Mouse (Mus musculus) layer of hippocampus, adult 2 months (tissue): ENCODE data around the gene Cldn34b1. TPM values are rescaled to one million over a fixed set of nuclear protein-coding genes. Genes with fewer than 3 reads are reported as not detected.
"Not testable (repeated sequence)": the region's sequence is repeated elsewhere in the genome, so short reads cannot be mapped to it uniquely, and the experiment has no call there.

Experiments
- DNase-seq, 2 experiments: peaks; one replicate each; pipeline ENCODE4 v3.0.0; 2022; ENCODE audit warnings: low spot score in 2 of 2
- H3K27ac ChIP-seq: fragments of 200-600 bp; 2 replicates; pipeline ENCODE4 v1.8.1; 2022
- H3K4me3 ChIP-seq: fragments of 200-600 bp; 2 replicates; pipeline ENCODE4 v1.8.1; 2022; ENCODE audit warnings: mild to moderate bottlenecking
- long read RNA-seq, 2 experiments: library from polyadenylated mRNA; stranded (forward); transcript quantifications; one replicate each; pipeline ENCODE4 v2.0.0; 2021; ENCODE audit warnings: borderline mapping rate in 2 of 2
- total RNA-seq, 2 experiments: library from RNA; stranded (reverse); gene quantifications; 2 replicates each; pipeline ENCODE4 v1.2.3; 2021

Cldn34b1 gene
- not detected for total RNA-seq
- long read RNA-seq, experiment 1: 0 reads
- long read RNA-seq, experiment 2: 0 reads

DNA sequence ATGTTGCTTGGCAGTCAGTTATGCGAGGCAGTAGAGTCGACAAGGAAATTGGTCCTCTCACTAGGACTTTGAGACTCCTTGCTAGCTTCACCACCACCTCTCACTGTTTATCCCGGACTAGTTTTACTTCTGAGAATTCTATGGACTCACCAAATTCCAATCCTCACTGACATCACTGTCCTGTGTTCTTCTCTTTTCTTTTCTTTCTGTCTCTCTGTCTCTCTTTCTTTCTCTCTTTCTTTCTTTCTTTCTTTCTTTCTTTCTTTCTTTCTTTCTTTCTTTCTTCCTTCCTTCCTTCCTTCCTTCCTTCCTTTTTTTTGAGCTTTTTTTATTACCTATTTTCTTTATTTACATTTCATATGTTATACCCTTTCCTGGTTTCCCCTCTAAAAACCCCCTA lies at the start of gene Cldn34b1:
Cldn34b1 (minus strand) TSS at position 101 of the 400 bp plus-strand sequence.
- DNase-seq, H3K27ac ChIP-seq, H3K4me3 ChIP-seq: not testable (repeated sequence)

DNA sequence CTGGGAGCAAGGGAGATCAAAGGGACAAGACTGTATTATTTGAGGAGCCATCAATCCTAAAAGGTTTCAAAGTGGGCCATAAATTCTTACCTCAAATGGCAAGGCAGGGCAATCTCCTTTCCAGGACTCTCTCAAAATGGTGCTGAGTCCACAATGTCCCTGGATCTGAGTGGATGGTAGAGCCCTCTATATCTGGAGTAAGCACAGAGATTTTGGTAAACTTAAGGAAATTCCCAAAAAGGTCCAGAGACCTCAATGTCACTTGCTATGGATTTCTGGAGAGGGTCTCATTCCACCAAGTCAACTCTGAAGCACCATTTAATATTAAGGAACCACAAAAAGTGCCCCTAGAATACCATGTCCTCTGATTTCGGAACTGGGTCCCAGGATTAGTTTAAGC lies 45.8 kb upstream of the Cldn34b1 start, which contains the start of gene Magea6:
Magea6 (minus strand) TSS at position 101 of the 400 bp plus-strand sequence.
- not testable (repeated sequence) for H3K4me3 ChIP-seq, DNase-seq, H3K27ac ChIP-seq

Other genes starting within 250 kb of the Cldn34b1 start
- gene Magea6, start 45.7 kb upstream of the Cldn34b1 start, total RNA-seq: not detected
- gene Magea3, start 59.2 kb upstream of the Cldn34b1 start, total RNA-seq: not detected
- not detected for gene Magea8, start 105.6 kb upstream of the Cldn34b1 start, total RNA-seq
- gene Magea5, start 172.9 kb upstream of the Cldn34b1 start, total RNA-seq: not detected
- not detected for gene Magea1, start 199.5 kb upstream of the Cldn34b1 start, total RNA-seq
- not detected for gene Magea2, start 203.4 kb upstream of the Cldn34b1 start, total RNA-seq
- not detected for gene Cldn34b2, start 238.1 kb upstream of the Cldn34b1 start, total RNA-seq